ENCODE assay signal across 29 mouse cellular contexts in the genomic region with DNA sequence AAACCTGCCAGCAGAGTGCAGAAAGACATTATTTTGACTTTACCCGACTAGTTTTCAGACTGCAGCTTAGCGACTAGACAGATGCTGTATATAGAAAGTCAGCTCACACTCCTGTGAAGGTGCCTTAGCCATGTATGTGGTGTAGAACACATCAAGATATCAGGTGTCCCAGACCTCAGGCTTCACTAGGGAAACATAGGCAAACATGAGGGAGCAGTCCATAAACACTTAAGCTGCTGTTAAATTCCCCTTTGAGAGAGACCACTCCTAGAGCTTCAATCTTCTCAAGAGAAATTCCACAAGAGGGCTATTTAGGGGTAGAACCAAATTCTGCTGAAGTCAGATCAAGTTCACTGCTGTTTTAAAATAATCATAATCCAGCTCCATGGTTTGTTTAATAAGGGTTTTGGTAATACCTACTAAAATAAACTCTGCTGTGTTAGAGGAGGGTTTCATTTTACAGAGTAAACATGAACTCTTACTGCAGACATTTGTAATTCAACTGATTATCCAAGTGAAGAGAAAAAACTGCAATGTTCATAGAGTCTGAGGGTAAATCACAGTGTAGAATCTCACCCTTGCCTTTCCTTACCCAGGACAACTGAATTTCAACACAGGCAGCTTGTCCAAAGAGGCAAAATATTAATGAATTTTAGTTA. TPM values are rescaled to one million over a fixed set of nuclear protein-coding genes. Genes with fewer than 3 reads are reported as not detected.
DNase-seq lines count a peak whose midpoint lies in the region; ATAC-seq and TF ChIP-seq lines count a peak whose summit lies in the region.
"Had no signal": no experiment of that assay in that cellular context is flagged by ENCODE, and none has a peak within 500 bp of the region (broad histone marks: within the 10 kb centered on the region; RNA-seq: fewer than 3 reads in every experiment).

No protein-coding gene starts in this region.

- no peak for TF ChIP-seq EP300 in lung, postnatal 0 days (IDR thresholded peaks at IDR 0.05)

- no peaks in the 10 kb centered on the region for H3K36me3 ChIP-seq in kidney, postnatal 0 days (ENCODE audit: insufficient read depth, low read length)
- no peaks in the 10 kb centered on the region for H3K36me3 ChIP-seq in lung, postnatal 0 days (ENCODE audit: insufficient read depth, low read length)
- no peaks in the 10 kb centered on the region for H3K36me3 ChIP-seq in limb, embryonic 13.5 days
- H3K36me3 ChIP-seq: embryonic facial prominence, embryonic 15.5 days; forebrain, embryonic 12.5 days; heart, embryonic 12.5 days; hindbrain, embryonic 13.5 days; liver, embryonic 13.5 days; midbrain, embryonic 12.5 days; neural tube, embryonic 13.5 days had no signal

- TF ChIP-seq CTCF in kidney, postnatal 0 days (IDR thresholded peaks at IDR 0.05; ENCODE audit: low read depth), result no peak
- no peak for TF ChIP-seq CTCF in lung, postnatal 0 days (IDR thresholded peaks at IDR 0.05)

- 40% methylated on average over 2 of the region's 2 CpGs for WGBS in kidney, postnatal 0 days
- WGBS in lung, postnatal 0 days, result 30% methylated on average over 2 of the region's 2 CpGs
- 58% methylated on average over 2 of the region's 2 CpGs for WGBS in limb, embryonic 13.5 days

- peak; percentile 44 for DNase-seq in kidney, postnatal 0 days (ENCODE audit: low spot score)
- DNase-seq in kidney, postnatal 14 days, result no peak
- DNase-seq in lung, postnatal 0 days (ENCODE audit: low spot score), result peak; percentile 13
- no peak for DNase-seq in lung, postnatal 25 days (ENCODE audit: low spot score)
- no peak for DNase-seq in cerebellum, postnatal 14 days
- DNase-seq: adrenal gland, postnatal 25 days; B cell, adult 2 months; cerebellum, adult 11-12 months; cerebellum, adult 9-11 months; forebrain, postnatal 0 days; heart, adult 2 months; heart, postnatal 4 days; kidney, postnatal 10 days; layer of hippocampus, adult 9-11 months; liver, embryonic 13.5 days; right cerebral cortex, postnatal 4 days; thymus, postnatal 14 days had no signal

- no peaks in the 10 kb centered on the region for H3K4me1 ChIP-seq in kidney, postnatal 0 days (replicated peaks; ENCODE audit: insufficient read depth, low read length)
- no peaks in the 10 kb centered on the region for H3K4me1 ChIP-seq in lung, postnatal 0 days (ENCODE audit: insufficient read depth, low read depth, low read length)
- H3K4me1 ChIP-seq in limb, embryonic 13.5 days, result 0 out of 2 replicates have a peak, but pooled peaks cover 3% of the 10 kb centered on the region
- H3K4me1 ChIP-seq: embryonic facial prominence, embryonic 15.5 days; forebrain, embryonic 12.5 days; heart, embryonic 12.5 days; hindbrain, embryonic 13.5 days; liver, embryonic 13.5 days; midbrain, embryonic 12.5 days; neural tube, embryonic 13.5 days had no signal

- no peak overlapping the region for H3K27ac ChIP-seq in kidney, postnatal 0 days
- H3K27ac ChIP-seq in lung, postnatal 0 days (ENCODE audit: low read length), result no peak overlapping the region
- no peak overlapping the region for H3K27ac ChIP-seq in limb, embryonic 13.5 days
- H3K27ac ChIP-seq: embryonic facial prominence, embryonic 15.5 days; forebrain, embryonic 12.5 days; heart, adult 2 months; hindbrain, embryonic 13.5 days; liver, embryonic 13.5 days; midbrain, embryonic 12.5 days; neural tube, embryonic 13.5 days had no signal

- ATAC-seq in kidney, postnatal 0 days (replicated peaks; ENCODE audit: low FRiP score, low read depth), result no peak
- no peak for ATAC-seq in lung, postnatal 0 days
- ATAC-seq in limb, embryonic 13.5 days (ENCODE audit: low FRiP score, low read depth), result peak; percentile 81
- no peak for ATAC-seq in megakaryocyte, adult 5-6 weeks (ENCODE audit: poor library complexity, severe bottlenecking)
- ATAC-seq: forebrain, postnatal 0 days; intestine, postnatal 0 days had no signal

- H3K27me3 ChIP-seq in kidney, postnatal 0 days (ENCODE audit: insufficient read depth, low read length), result no peaks in the 10 kb centered on the region
- no peaks in the 10 kb centered on the region for H3K27me3 ChIP-seq in lung, postnatal 0 days (replicated peaks; ENCODE audit: insufficient read depth, low read length)
- no peaks in the 10 kb centered on the region for H3K27me3 ChIP-seq in limb, embryonic 13.5 days
- H3K27me3 ChIP-seq: embryonic facial prominence, embryonic 15.5 days; forebrain, embryonic 12.5 days; heart, embryonic 12.5 days; hindbrain, embryonic 13.5 days; liver, embryonic 13.5 days; midbrain, embryonic 12.5 days; neural tube, embryonic 13.5 days had no signal

- H3K4me3 ChIP-seq in kidney, postnatal 0 days (replicated peaks; ENCODE audit: low read depth, low read length), result no peak overlapping the region
- no peak overlapping the region for H3K4me3 ChIP-seq in lung, postnatal 0 days (ENCODE audit: low read depth, low read length)
- H3K4me3 ChIP-seq in limb, embryonic 13.5 days, result no peak overlapping the region
- H3K4me3 ChIP-seq: embryonic facial prominence, embryonic 15.5 days; forebrain, embryonic 12.5 days; heart, adult 2 months; heart, embryonic 12.5 days; hindbrain, embryonic 13.5 days; liver, embryonic 13.5 days; midbrain, embryonic 12.5 days; myocyte; neural tube, embryonic 13.5 days had no signal

- H3K9ac ChIP-seq in kidney, postnatal 0 days (ENCODE audit: low read depth, low read length), result no peak overlapping the region
- H3K9ac ChIP-seq in lung, postnatal 0 days (replicated peaks; ENCODE audit: low read depth), result no peak overlapping the region
- no peak overlapping the region for H3K9ac ChIP-seq in limb, embryonic 13.5 days
- H3K9ac ChIP-seq: embryonic facial prominence, embryonic 15.5 days; forebrain, embryonic 12.5 days; forebrain, postnatal 0 days; heart, embryonic 12.5 days; hindbrain, embryonic 13.5 days; liver, embryonic 13.5 days; midbrain, embryonic 12.5 days; neural tube, embryonic 13.5 days had no signal

- no peak overlapping the region for H3K4me2 ChIP-seq in kidney, postnatal 0 days (ENCODE audit: low read length)
- H3K4me2 ChIP-seq in lung, postnatal 0 days (replicated peaks; ENCODE audit: low read depth, low read length), result no peak overlapping the region
- H3K4me2 ChIP-seq in limb, embryonic 13.5 days (replicated peaks), result no peak overlapping the region
- H3K4me2 ChIP-seq: embryonic facial prominence, embryonic 15.5 days; forebrain, embryonic 12.5 days; heart, embryonic 12.5 days; hindbrain, embryonic 13.5 days; liver, embryonic 13.5 days; midbrain, embryonic 12.5 days; neural tube, embryonic 13.5 days had no signal

- no peaks in the 10 kb centered on the region for H3K9me3 ChIP-seq in kidney, postnatal 0 days (replicated peaks; ENCODE audit: low read length)
- H3K9me3 ChIP-seq in lung, postnatal 0 days (ENCODE audit: low read length), result no peaks in the 10 kb centered on the region
- H3K9me3 ChIP-seq in limb, embryonic 13.5 days, result no peaks in the 10 kb centered on the region
- H3K9me3 ChIP-seq: embryonic facial prominence, embryonic 15.5 days; forebrain, embryonic 12.5 days; heart, embryonic 12.5 days; hindbrain, embryonic 13.5 days; liver, embryonic 13.5 days; midbrain, embryonic 12.5 days; neural tube, embryonic 13.5 days had no signal

RNA-seq across cellular contexts. Expression of gene Rarb, which starts 42.1 kb away (rescaled TPM):
- 19.3 and 20.8 TPM in 2 replicates for polyA plus RNA-seq in kidney, postnatal 0 days (2015; fragmentation: Nextera tagmentation; extraction: Ambion mirVana)
- polyA plus RNA-seq in lung, postnatal 0 days (2015; fragmentation: Nextera tagmentation; extraction: Ambion mirVana), result 3.5 and 4.4 TPM in 2 replicates
- 15.1 and 17.8 TPM in 2 replicates for polyA plus RNA-seq in limb, embryonic 13.5 days (2015; fragmentation: Nextera tagmentation; extraction: Ambion mirVana)
- total RNA-seq in megakaryocyte, adult 5-6 weeks (2015), result not detected in 2 replicates
- 0.11 TPM in 1 of 2 replicates, not detected in the other for total RNA-seq in megakaryocyte, adult 5-6 weeks (2017)
- total RNA-seq: common myeloid progenitor, adult 5-6 weeks; megakaryocyte progenitor cell, adult 5-6 weeks had no signal

Comparison
In these comparisons a context has a peak if more than half of its experiments do, and no peak if none do; other contexts are left out.
1. DNase-seq: peak in kidney, postnatal 0 days (single experiment) and lung, postnatal 0 days (single experiment); none in kidney, postnatal 14 days (single experiment), lung, postnatal 25 days (single experiment) and cerebellum, postnatal 14 days (0 of 2).